Mouse (Mus musculus) frontal cortex, postnatal 25 days (tissue): ENCODE measurements at regions not wholly inside any gene's neighbourhood (a gene's known extent, or its start where the extent isn't known, plus 50 kb on each side); places are given as distances from the start of the nearest gene placed in this dataset.

Experiments
- DNase-seq, 2 experiments: peaks; one replicate each; pipeline ENCODE4 v3.0.0; 2022; ENCODE audit warnings: low spot score in 2 of 2

- DNase-seq = no peak
Measured at GRCm38 (mm10) chr1:185091816-185092558, 92.6 kb upstream of the Mark1 start.

GRCm38 (mm10) chr1:185089196-185089595 is 89.8 kb upstream of the Mark1 start:
- DNase-seq = no peak

- no peak for DNase-seq
Measured at GRCm38 (mm10) chr1:185083191-185083590, 83.8 kb upstream of the Mark1 start.

- no peak for DNase-seq
Measured at GRCm38 (mm10) chr1:185080118-185080517, 80.7 kb upstream of the Mark1 start.

GRCm38 (mm10) chr1:185079331-185079880 is 80.0 kb upstream of the Mark1 start:
- no peak for DNase-seq

- no peak for DNase-seq
Measured at GRCm38 (mm10) chr1:185074001-185074400, 74.6 kb upstream of the Mark1 start.

GRCm38 (mm10) chr1:185072766-185073165 is 73.4 kb upstream of the Mark1 start:
- DNase-seq = no peak

- no peak for DNase-seq
Measured at GRCm38 (mm10) chr1:185071566-185071965, 72.2 kb upstream of the Mark1 start.

- DNase-seq = no peak
Measured at GRCm38 (mm10) chr1:185070853-185071149, 71.4 kb upstream of the Mark1 start.

- no peak for DNase-seq
Measured at GRCm38 (mm10) chr1:185070062-185070852, 70.9 kb upstream of the Mark1 start.

- DNase-seq = no peak
Measured at GRCm38 (mm10) chr1:185068136-185068535, 68.8 kb upstream of the Mark1 start.

- DNase-seq = no peak
Measured at GRCm38 (mm10) chr1:185067661-185068060, 68.3 kb upstream of the Mark1 start.

GRCm38 (mm10) chr1:185065056-185065455 is 65.7 kb upstream of the Mark1 start:
- no peak for DNase-seq

- DNase-seq = no peak
Measured at GRCm38 (mm10) chr1:185062103-185062502, 62.7 kb upstream of the Mark1 start.

- DNase-seq = no peak
Measured at GRCm38 (mm10) chr1:185057443-185057842, 58.1 kb upstream of the Mark1 start.

GRCm38 (mm10) chr1:185052700-185053099 is 53.3 kb upstream of the Mark1 start:
- no peak for DNase-seq

- DNase-seq = no peak
Measured at GRCm38 (mm10) chr1:185049980-185050379, 50.6 kb upstream of the Mark1 start.
